Mouse (Mus musculus): ENCODE results near the gene Ost4. TPM values are rescaled to one million over a fixed set of nuclear protein-coding genes. Genes with fewer than 3 reads are reported as not detected.

Gene Ost4
- total and polyA plus RNA-seq, 2 experiments from 2014 or later, result 116 to 190 TPM

DNA sequence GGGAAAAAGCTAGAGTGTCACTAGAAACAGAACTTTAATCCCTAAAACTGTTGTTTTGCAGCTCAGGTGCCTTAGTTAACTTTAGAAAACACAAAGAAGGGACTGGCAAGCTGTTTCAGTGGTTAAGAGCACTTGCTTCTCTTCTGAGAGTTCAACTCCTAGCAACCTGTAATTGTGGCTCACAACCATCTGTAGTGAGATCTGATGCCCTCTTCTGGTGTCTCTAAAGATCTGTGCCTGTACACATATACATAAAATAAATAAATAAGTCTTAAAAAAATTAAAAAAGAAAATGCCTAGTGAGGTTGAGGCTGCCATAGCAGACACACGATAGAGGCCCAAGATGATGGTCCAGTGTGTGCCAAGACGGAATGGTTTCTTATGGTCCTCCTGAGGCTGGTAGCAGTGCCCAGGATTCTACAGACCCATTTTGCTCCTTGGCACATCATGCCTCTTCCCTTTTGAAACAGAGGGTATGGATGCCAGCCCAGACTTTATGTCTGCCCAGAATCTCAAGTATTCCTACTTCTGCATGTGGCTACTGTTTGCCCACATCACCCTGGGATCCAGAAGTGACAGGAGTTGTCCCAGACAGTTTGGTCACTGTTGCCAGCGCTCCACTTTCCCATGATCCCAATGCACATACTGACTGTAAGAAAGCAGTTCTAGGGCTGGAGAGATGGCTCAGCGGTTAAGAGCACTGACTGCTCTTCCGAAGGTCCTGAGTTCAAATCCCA is 27.3 kb upstream of the Ost4 start:
- peak; percentile 33; the same call in 1 of the 2 replicates for TF ChIP-seq CTCF (IDR thresholded peaks at IDR 0.05; ENCODE audit: low read depth)
- peak; percentile 45 for ATAC-seq

DNA sequence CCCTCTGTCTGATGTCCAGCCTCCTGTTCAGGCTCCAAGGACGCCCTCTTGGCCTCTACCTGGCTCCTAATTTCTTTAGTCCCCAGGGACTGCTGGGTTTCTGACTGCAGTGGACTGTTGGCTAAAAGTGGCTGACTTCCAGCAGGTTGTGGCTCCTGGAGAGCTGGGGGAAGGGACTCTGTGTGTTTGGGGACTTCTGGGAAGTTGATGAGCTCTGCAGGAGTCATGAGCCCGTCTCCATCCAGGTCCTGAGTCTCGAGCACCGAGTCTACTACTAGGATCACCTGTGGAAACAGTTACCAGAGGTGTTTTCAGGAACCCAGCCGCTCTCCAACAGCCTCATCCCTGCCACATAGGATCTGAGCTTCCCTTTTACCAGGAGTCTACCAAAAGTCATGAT is 26.1 kb upstream of the Ost4 start:
- no peak for DNase-seq
- H3K9ac ChIP-seq, result no peak overlapping the region
- WGBS, result 63% methylated on average over 5 of the region's 5 CpGs
- no peak overlapping the region for H3K4me2 ChIP-seq (ENCODE audit: low read depth)
- no peaks in the 10 kb centered on the region for H3K27me3 ChIP-seq (ENCODE audit: insufficient read depth, low read length)
- ATAC-seq, result no peak
- no peaks in the 10 kb centered on the region for H3K4me1 ChIP-seq (ENCODE audit: insufficient read depth)
- H3K4me3 ChIP-seq (ENCODE audit: low read depth, low read length), result no peak overlapping the region
- H3K36me3 ChIP-seq (ENCODE audit: insufficient read depth), result peaks cover 8% of the 10 kb centered on the region; the same call in 1 of the 2 replicates
- no peak for TF ChIP-seq CTCF (IDR thresholded peaks at IDR 0.05; ENCODE audit: low read depth)
- H3K27ac ChIP-seq (ENCODE audit: low read depth, low read length), result no peak overlapping the region
- H3K9me3 ChIP-seq (ENCODE audit: low read length), result no peaks in the 10 kb centered on the region

More for the DNA sequence above, 27.3 kb upstream of the Ost4 start:
- DNase-seq, result no peak
- Histone ChIP-seq H3K9ac (no peak overlapping the region), H3K9me3 (ENCODE audit: low read length) (no peaks in the 10 kb centered on the region), H3K4me3 (ENCODE audit: low read depth, low read length) (no peak overlapping the region), H3K4me1 (ENCODE audit: insufficient read depth) (no peaks in the 10 kb centered on the region), H3K36me3 (ENCODE audit: insufficient read depth) (peaks cover 8% of the 10 kb centered on the region; the same call in 1 of the 2 replicates), H3K4me2 (ENCODE audit: low read depth) (no peak overlapping the region), H3K27ac (ENCODE audit: low read depth, low read length) (no peak overlapping the region), H3K27me3 (ENCODE audit: insufficient read depth, low read length) (no peaks in the 10 kb centered on the region)
- WGBS, result 81% methylated on average over 5 of the region's 5 CpGs

DNA sequence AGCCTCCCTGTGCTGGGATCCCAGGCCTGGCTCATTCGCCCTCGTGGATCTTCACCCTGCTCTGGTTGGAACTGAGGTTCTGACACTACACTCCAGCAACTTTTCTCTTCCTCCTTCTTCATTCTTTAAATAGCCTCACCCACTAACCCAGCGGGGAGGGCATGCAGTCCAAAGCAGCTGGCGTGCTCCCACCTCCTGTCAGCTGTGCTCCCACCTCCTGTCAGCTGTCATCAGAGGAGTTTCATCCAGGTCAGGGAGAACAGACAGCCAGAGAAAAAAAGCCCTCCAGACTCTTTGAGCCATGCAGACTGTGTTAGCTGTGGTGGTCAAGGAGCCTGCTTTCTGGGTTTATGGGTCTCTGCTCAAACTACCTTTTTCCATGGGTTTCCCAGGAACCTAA is 23.8 kb upstream of the Ost4 start:
- Histone ChIP-seq H3K4me1 (ENCODE audit: insufficient read depth) (no peaks in the 10 kb centered on the region), H3K4me3 (ENCODE audit: low read depth, low read length) (no peak overlapping the region), H3K36me3 (ENCODE audit: insufficient read depth) (peaks cover 8% of the 10 kb centered on the region; the same call in 1 of the 2 replicates), H3K27ac (ENCODE audit: low read depth, low read length) (no peak overlapping the region), H3K27me3 (ENCODE audit: insufficient read depth, low read length) (no peaks in the 10 kb centered on the region), H3K9ac (no peak overlapping the region), H3K9me3 (ENCODE audit: low read length) (no peaks in the 10 kb centered on the region), H3K4me2 (ENCODE audit: low read depth) (no peak overlapping the region)
- ATAC-seq (no peak), DNase-seq (no peak)
- no peak for TF ChIP-seq CTCF (IDR thresholded peaks at IDR 0.05; ENCODE audit: low read depth)
- WGBS, result 87% methylated on average over 4 of the region's 4 CpGs

DNA sequence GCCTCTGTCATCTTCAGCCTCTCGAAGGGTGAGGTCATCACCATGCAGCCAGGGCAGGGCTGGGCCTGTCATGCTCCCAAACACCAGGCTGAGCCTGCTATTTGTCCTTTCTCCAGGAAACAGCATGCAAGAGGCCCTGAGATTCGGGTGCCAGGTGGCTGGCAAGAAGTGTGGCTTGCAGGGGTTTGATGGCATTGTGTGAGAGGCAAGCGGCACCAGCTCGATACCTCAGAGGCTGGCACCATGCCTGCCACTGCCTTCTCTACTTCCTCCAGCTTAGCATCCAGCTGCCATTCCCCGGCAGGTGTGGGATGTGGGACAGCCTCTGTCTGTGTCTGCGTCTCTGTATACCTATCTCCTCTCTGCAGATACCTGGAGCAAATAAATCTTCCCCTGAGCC is 23.3 kb upstream of the Ost4 start:
- TF ChIP-seq CTCF (IDR thresholded peaks at IDR 0.05; ENCODE audit: low read depth), result no peak
- no peaks in the 10 kb centered on the region for H3K27me3 ChIP-seq (ENCODE audit: insufficient read depth, low read length)
- H3K36me3 ChIP-seq (ENCODE audit: insufficient read depth), result peaks cover 8% of the 10 kb centered on the region; the same call in 1 of the 2 replicates
- 65% methylated on average over 6 of the region's 6 CpGs for WGBS
- no peak overlapping the region for H3K9ac ChIP-seq
- H3K9me3 ChIP-seq (ENCODE audit: low read length), result no peaks in the 10 kb centered on the region
- ATAC-seq (no peak), DNase-seq (no peak)
- H3K4me1 ChIP-seq (ENCODE audit: insufficient read depth), result no peaks in the 10 kb centered on the region
- no peak overlapping the region for H3K4me3 ChIP-seq (ENCODE audit: low read depth, low read length)
- H3K27ac ChIP-seq (ENCODE audit: low read depth, low read length), result no peak overlapping the region
- H3K4me2 ChIP-seq (ENCODE audit: low read depth), result no peak overlapping the region

DNA sequence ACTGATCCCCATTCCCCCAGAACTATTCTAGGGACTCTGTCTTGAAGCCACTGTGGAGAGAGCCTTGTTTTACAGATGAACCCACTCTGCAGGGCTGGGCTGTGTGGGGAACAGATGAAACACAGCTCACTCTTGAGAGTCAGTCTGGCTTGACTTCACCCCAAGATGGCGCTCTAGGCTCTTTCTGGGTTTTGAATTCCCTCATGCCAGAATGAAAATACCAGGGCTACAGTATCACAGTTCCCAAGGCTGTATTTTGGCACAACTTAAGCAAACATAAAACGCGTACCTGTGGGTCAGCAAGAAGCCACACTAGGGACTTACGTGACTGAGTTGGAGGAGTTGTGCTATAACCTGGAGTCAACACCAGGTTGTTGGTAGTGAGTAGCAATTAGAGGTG is 22.5 kb upstream of the Ost4 start:
- Histone ChIP-seq H3K9me3 (ENCODE audit: low read length) (no peaks in the 10 kb centered on the region), H3K4me1 (ENCODE audit: insufficient read depth) (no peaks in the 10 kb centered on the region), H3K4me2 (ENCODE audit: low read depth) (no peak overlapping the region), H3K27me3 (ENCODE audit: insufficient read depth, low read length) (no peaks in the 10 kb centered on the region), H3K36me3 (ENCODE audit: insufficient read depth) (peaks cover 8% of the 10 kb centered on the region; the same call in 1 of the 2 replicates), H3K9ac (no peak overlapping the region), H3K27ac (ENCODE audit: low read depth, low read length) (no peak overlapping the region), H3K4me3 (ENCODE audit: low read depth, low read length) (no peak overlapping the region)
- 35% methylated on average over 4 of the region's 4 CpGs for WGBS
- DNase-seq (peak; percentile 84), ATAC-seq (peak; percentile 66)
- peak; percentile 80 for TF ChIP-seq CTCF (IDR thresholded peaks at IDR 0.05; ENCODE audit: low read depth)

DNA sequence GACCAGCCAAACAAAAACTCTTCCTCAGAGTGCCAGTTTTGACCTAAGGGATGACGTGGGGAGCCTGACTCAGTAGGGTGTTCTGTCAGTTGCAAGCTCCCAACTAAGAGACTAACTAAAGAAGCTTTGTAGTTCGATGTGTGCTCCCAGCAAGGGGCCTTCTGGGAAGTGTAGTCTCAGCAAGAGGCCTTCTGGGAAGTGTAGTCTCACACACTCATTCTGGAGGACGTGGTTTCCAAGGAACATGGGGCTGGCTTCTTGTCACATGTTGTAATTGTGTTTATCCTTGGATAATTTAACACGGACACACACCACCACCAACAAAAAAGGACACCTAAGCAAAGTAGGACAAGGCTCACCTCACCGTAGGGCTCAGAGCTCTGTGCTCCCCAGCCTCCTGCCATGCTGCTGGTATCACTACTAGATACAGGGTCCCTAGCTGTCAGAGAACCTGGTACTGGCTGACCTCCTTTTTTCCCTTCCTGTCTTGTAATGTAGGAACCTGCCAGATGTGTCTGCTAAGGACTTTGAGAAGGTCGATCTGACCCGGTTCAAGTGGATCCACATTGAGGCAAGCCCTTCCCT is 20.4 kb upstream of the Ost4 start:
- no peak for TF ChIP-seq CTCF (IDR thresholded peaks at IDR 0.05; ENCODE audit: low read depth)
- Histone ChIP-seq H3K4me1 (ENCODE audit: insufficient read depth) (no peaks in the 10 kb centered on the region), H3K4me2 (ENCODE audit: low read depth) (peak overlapping the region; percentile 21; the same call in 1 of the 2 replicates), H3K9ac (no peak overlapping the region), H3K27ac (ENCODE audit: low read depth, low read length) (no peak overlapping the region), H3K27me3 (ENCODE audit: insufficient read depth, low read length) (no peaks in the 10 kb centered on the region), H3K4me3 (ENCODE audit: low read depth, low read length) (no peak overlapping the region), H3K36me3 (ENCODE audit: insufficient read depth) (peaks cover 2% of the 10 kb centered on the region; the same call in 1 of the 2 replicates), H3K9me3 (ENCODE audit: low read length) (no peaks in the 10 kb centered on the region)
- DNase-seq, result peak; percentile 67
- 42% methylated on average over 7 of the region's 7 CpGs for WGBS
- ATAC-seq, result peak; percentile 87

DNA sequence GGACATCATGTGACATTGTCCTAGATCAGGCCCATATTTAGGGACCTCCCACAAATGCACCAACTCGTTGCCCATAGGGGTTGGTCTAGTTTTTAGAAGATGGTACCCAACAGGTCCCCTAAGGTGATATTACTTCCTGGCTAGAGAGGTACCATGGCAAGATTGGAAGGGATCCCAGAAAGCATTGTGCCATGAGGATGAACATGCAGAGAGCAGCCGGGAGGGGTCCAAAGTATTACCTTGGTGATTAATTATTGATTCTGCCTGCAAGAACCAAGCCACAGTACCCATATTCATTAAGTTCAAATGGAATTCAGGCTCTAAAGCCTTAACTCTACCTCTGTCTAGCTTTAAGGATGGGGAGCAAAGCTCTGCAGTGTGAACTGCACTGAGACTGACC is 18.5 kb upstream of the Ost4 start:
- DNase-seq (no peak), ATAC-seq (no peak)
- H3K4me3 ChIP-seq (ENCODE audit: low read depth, low read length), result no peak overlapping the region
- TF ChIP-seq CTCF (IDR thresholded peaks at IDR 0.05; ENCODE audit: low read depth), result no peak
- no peak overlapping the region for H3K27ac ChIP-seq (ENCODE audit: low read depth, low read length)
- 74% methylated on average over 2 of the region's 2 CpGs for WGBS
- no peaks in the 10 kb centered on the region for H3K27me3 ChIP-seq (ENCODE audit: insufficient read depth, low read length)
- H3K4me2 ChIP-seq (ENCODE audit: low read depth), result no peak overlapping the region
- H3K36me3 ChIP-seq (ENCODE audit: insufficient read depth), result no peaks in the 10 kb centered on the region
- H3K9ac ChIP-seq, result no peak overlapping the region
- no peaks in the 10 kb centered on the region for H3K9me3 ChIP-seq (ENCODE audit: low read length)
- H3K4me1 ChIP-seq (ENCODE audit: insufficient read depth), result 0 out of 2 replicates have a peak, but pooled peaks cover 4% of the 10 kb centered on the region
